Mouse (Mus musculus) cerebellum, adult 9-10 months (tissue): ENCODE results near the gene P3h2.

Source experiments
- DNase-seq: peaks from one replicate; pipeline ENCODE4 v3.0.0; 2022

The P3h2 gene

DNA sequence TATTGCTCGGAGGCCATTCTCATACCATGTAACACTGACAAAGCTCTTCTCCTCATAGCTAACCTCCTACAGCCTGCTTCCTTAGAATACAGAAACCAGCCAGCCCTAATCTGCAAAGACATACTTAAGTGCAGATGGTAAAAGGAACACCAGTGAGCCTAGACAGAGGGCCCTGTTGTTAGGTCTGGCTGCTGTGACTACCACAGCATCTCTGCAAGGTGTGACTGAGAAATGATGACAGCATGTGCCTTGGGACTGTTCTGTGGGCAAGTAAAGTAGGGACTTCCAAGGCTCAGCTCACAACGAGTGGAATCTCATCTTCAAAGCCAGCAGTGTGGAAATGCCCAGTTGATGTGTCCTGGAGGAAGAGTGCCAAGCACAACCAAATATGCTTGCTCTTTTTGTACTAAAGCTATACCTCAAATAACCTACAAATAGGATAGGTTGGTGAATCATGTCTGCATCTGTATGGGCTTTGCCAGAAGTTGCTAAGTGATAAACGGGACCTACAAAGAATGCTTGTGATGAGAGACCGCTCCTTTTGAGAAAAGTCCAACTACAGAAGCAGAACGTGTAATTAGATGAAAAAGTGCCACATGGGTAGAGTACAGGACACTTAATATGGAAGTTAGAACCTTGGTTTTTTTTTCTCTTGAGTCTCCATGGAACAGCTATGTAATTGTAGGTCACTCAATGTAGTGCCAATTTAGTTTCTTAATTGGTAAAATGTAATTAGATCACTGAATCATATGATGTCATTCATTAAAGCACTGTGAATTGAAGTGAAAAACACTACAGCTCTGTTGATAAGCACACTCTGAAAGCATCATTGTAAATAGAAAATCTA is 45.1 kb downstream of the P3h2 start:
- no peak for DNase-seq

GRCm38 (mm10) chr16:26053631-26054030 is 52.0 kb downstream of the P3h2 start:
- DNase-seq, result no peak

GRCm38 (mm10) chr16:26049393-26050087 is 56.0 kb downstream of the P3h2 start:
- no peak for DNase-seq

- DNase-seq, result no peak
Observed at GRCm38 (mm10) chr16:26047870-26048269, 57.7 kb downstream of the P3h2 start.

DNA sequence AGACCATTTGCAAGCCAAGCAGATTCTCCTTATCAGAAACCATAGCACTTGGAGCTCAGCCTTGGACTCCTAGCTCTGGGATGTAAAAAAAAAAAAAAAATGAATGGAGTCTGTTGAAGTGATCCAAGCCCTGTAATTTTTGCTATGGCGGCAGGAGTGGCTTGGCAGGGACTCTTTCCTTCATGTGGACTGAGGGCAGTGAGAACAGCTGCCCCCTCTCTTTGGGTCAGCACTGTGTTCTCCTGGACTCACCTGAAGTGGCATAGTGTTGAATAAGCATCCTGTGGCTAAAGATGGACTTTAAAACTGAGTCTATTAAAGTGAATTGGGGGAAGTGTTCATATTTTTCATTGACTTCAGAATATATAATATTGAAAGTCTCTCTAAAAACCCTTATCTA is 58.2 kb downstream of the P3h2 start:
- no peak for DNase-seq

DNA sequence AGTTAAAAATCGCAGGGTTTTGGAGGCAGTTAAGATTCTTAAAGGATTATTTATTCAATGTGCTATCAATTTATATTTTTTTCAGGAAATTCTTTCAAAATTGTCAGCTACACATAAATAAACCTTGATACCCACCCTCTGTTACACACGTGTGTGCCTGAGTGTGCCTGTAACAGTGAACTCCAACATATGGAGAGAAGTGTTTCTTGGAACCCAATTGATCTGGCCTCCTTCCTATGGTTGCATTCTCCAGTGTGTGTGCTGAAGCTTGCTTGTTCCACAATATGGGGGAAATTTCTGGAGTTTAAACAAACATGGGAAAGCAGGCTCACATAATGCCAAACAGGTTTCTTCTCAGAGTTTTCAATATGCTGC is 63.7 kb downstream of the P3h2 start:
- no peak for DNase-seq

DNA sequence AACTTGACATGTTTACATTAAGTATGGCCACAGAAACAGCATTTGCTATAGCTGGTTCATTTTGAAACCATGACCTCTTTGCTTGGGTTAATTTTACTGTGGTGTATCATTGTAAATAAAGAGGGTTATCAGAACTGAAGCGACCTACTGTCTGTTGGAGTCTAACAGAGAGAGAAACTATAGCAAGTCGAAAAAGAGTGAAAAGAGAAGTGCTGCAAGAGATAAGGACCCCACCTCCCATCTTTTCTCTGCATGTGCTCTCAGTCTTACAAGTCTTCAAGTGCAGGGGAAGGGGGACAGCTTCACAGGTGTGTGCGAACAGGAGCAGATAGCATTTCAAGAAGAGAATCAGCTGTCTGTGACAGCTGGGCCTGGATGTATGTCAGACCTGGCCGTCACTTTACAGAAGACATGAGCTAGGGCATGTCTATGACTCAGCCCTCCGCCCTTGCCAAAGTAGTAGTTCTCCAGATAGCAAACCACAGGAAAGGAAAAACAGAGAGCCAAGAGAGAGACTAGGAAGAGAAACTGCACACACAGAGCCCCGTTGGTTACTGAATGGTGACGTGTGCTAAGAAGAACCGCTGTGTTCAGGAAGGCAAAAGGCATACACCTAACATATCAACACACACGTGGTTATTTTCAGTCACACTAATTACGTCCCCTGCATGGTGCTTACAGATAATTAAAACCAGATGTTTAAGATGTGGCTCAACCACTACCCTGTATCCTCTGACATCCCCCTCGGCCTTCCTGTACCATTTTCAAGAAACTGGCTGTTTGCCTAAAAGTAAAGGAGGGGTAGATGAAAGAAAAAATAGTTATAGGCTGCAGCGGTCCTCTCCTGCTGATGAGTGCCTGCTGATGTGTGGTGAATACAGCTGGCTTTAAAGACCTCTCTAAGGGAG is 64.3 kb downstream of the P3h2 start:
- DNase-seq, result no peak

GRCm38 (mm10) chr16:26039320-26039719 is 66.3 kb downstream of the P3h2 start:
- DNase-seq, result no peak

- no peak for DNase-seq
Observed at GRCm38 (mm10) chr16:26035525-26035924, 70.1 kb downstream of the P3h2 start.

DNA sequence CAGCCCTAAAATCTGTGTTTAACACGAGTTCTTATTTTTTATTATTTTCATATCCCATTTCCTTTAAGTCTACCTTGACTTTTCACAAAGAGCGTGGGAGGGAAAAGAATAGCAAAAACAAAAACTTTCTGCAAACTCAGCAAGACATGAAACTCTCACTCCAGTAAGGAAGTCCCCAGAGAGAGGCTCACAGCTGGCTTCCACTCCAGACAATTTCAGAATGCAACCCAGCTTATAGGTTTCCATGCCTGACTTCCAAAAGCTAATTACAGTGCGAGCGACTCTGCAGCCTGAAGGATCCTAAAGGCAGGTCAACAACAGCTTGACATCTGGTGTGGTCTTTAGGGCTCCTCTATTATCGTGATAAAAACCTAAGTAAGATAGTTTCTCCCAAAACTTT is 70.5 kb downstream of the P3h2 start:
- no peak for DNase-seq

- DNase-seq, result no peak
Observed at GRCm38 (mm10) chr16:26029424-26030012, 76.1 kb downstream of the P3h2 start.

- no peak for DNase-seq
Observed at GRCm38 (mm10) chr16:26026416-26026815, 79.2 kb downstream of the P3h2 start.

DNA sequence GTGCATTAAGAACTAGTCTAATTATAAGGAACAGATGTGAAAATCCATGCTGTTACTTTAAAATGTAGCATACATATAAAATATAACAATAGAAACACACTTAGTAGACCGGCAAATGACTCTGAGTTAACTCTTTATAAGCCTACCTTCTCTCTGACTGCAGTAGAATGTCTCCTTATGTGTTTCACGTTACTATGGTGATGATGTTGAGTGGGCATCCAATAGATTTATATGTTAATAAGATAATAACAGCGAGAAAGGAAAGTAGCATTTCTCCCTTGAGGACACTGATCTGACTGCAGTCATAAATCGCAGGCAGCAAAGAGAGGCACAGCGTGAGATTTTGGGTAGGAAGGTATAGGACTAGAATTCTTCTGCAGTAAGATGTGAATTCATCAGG is 81.0 kb downstream of the P3h2 start:
- DNase-seq, result no peak

DNA sequence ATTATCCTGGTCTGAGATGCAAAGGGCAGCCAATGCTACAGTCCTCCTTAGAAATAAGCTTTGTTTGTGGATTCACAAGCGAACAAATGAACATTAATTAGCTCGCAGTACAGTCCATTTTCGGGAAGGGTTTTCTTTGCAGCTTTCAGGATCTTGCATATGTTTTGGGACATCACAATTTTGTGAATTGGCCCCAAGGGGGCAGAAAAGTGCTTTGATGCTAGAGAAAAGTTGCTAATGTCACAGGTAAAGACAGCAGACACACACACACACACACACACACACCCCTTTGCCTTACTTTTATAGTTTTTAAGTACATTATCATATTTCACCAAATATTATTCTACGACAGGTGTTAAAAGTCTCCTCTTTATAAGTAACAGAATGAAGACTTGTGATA is 82.2 kb downstream of the P3h2 start:
- DNase-seq, result no peak

DNA sequence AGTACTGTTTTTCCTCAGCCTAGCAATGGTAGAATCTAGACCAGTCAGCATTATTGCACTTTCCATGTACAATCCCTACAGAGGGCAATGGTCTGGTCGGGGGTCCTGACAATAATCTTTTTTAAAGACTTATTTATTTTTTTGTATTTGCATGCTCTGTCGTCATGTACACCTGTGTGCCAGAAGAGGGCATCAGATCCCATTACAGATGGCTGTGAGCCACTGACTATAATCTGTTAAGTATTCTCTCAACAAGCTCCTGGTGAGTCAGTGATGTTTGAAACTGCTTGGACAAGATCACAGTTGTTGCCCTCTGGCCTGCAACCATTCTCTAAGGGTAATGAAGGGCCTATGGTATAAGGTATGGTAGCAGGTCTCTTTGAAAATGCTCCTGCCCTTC is 83.8 kb downstream of the P3h2 start:
- no peak for DNase-seq

GRCm38 (mm10) chr16:26005811-26006210 is 99.8 kb downstream of the P3h2 start:
- no peak for DNase-seq

GRCm38 (mm10) chr16:26003261-26003660 is 102.3 kb downstream of the P3h2 start:
- no peak for DNase-seq

DNA sequence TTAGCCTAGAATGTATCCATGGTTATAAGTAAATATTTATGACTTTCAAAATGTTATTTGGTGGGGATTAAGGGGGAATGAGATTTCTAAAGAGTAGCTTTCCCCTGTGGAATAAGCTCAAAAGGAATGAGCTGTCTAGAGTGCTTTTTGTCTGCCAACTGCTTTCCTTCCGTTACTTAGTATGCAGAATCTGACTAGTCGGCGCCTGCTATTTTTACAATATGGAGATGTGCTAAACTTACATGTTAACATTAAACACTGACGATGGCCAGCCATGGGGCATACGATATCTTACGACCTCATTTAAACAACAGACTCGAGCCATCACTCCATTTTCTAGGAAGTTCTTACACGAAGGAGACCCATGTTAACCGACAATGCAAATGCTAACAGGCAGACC is 102.7 kb downstream of the P3h2 start:
- no peak for DNase-seq

DNA sequence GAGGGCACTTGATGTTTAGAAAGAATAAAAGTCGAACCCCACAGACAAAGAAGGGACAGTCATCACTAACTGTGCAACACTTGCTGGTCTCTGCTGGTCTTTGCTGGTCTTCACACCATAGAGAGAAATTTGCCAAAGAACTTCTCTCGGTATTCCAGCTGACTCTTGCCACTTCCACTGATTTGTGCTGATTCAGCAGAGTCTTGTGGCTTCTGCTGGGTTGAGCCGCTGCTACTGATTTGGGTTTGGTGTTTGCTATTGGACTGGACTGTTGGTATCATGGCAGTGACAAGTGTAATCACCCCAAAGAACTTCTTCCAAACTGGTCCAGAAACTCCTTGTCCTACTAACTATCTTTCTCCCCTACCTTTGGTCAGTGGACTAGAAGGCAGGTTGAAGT is 111.0 kb downstream of the P3h2 start:
- no peak for DNase-seq

GRCm38 (mm10) chr16:25987221-25987620 is 118.4 kb downstream of the P3h2 start:
- DNase-seq, result no peak

GRCm38 (mm10) chr16:25983635-25984034 is 121.9 kb downstream of the P3h2 start:
- no peak for DNase-seq

GRCm38 (mm10) chr16:25979037-25979436 is 126.5 kb downstream of the P3h2 start:
- DNase-seq, result no peak

- no peak for DNase-seq
Observed at GRCm38 (mm10) chr16:25977210-25977609, 128.4 kb downstream of the P3h2 start.
